Mouse (Mus musculus): ENCODE results near the gene Bbip1.
"Not testable (repeated sequence)": the region's sequence is repeated elsewhere in the genome, so short reads cannot be mapped to it uniquely, and the experiment has no call there.

Gene Bbip1

GRCm38 (mm10) chr19:53943802-53944785 is at the start of gene Bbip1, which contains the start of gene Shoc2:
Gene Bbip1 (minus strand): TSS chr19:53944627.
Gene Shoc2 (plus strand): TSS chr19:53944306.
- DNase-seq (ENCODE audit: low spot score in 2 of 2) = peak; percentile 97 to 98

GRCm38 (mm10) chr19:53993860-53994259 is 49.4 kb upstream of the Bbip1 start:
- no peak for DNase-seq (ENCODE audit: low spot score in 2 of 2)

- no peak for DNase-seq (ENCODE audit: low spot score in 2 of 2)
Measured at GRCm38 (mm10) chr19:53990538-53990937, 46.1 kb upstream of the Bbip1 start.

GRCm38 (mm10) chr19:53984628-53985027 is 40.2 kb upstream of the Bbip1 start:
- DNase-seq (ENCODE audit: low spot score in 2 of 2) = no peak

GRCm38 (mm10) chr19:53983336-53983735 is 38.9 kb upstream of the Bbip1 start:
- no peak for DNase-seq (ENCODE audit: low spot score in 2 of 2)

GRCm38 (mm10) chr19:53982041-53982440 is 37.6 kb upstream of the Bbip1 start:
- DNase-seq (ENCODE audit: low spot score in 2 of 2) = no peak

- no peak for DNase-seq (ENCODE audit: low spot score in 2 of 2)
Measured at GRCm38 (mm10) chr19:53973656-53974055, 29.2 kb upstream of the Bbip1 start.

- DNase-seq (ENCODE audit: low spot score in 2 of 2) = no peak
Measured at GRCm38 (mm10) chr19:53971938-53972337, 27.5 kb upstream of the Bbip1 start.

- no peak for DNase-seq (ENCODE audit: low spot score in 2 of 2)
Measured at GRCm38 (mm10) chr19:53969226-53969625, 24.8 kb upstream of the Bbip1 start.

GRCm38 (mm10) chr19:53964910-53965633 is 20.6 kb upstream of the Bbip1 start:
- DNase-seq (ENCODE audit: low spot score in 2 of 2) = no peak

GRCm38 (mm10) chr19:53964347-53964746 is 19.9 kb upstream of the Bbip1 start:
- DNase-seq (ENCODE audit: low spot score in 2 of 2) = not testable (repeated sequence)

GRCm38 (mm10) chr19:53962511-53962910 is 18.1 kb upstream of the Bbip1 start:
- DNase-seq (ENCODE audit: low spot score in 2 of 2) = no peak

- DNase-seq (ENCODE audit: low spot score in 2 of 2) = no peak
Measured at GRCm38 (mm10) chr19:53957513-53957912, 13.1 kb upstream of the Bbip1 start.

GRCm38 (mm10) chr19:53945171-53946042 is 980 bp upstream of the Bbip1 start:
- DNase-seq (ENCODE audit: low spot score in 2 of 2) = peak; percentile 30 to 38

GRCm38 (mm10) chr19:53944786-53945169 is 351 bp upstream of the Bbip1 start:
- no peak for DNase-seq (ENCODE audit: low spot score in 2 of 2)

GRCm38 (mm10) chr19:53942342-53942741 is 2.1 kb downstream of the Bbip1 start:
- DNase-seq (ENCODE audit: low spot score in 2 of 2) = no peak

- DNase-seq (ENCODE audit: low spot score in 2 of 2) = peak in 1 of 2 experiments; percentile 1
Measured at GRCm38 (mm10) chr19:53941139-53941538, 3.3 kb downstream of the Bbip1 start.

- no peak for DNase-seq (ENCODE audit: low spot score in 2 of 2)
Measured at GRCm38 (mm10) chr19:53939467-53939866, 5.0 kb downstream of the Bbip1 start.

GRCm38 (mm10) chr19:53934046-53934445 is 10.4 kb downstream of the Bbip1 start:
- peak in 1 of 2 experiments; percentile 1 for DNase-seq (ENCODE audit: low spot score in 2 of 2)

- DNase-seq (ENCODE audit: low spot score in 2 of 2) = peak in 1 of 2 experiments; percentile 2
Measured at GRCm38 (mm10) chr19:53933050-53933449, 11.4 kb downstream of the Bbip1 start.

- DNase-seq (ENCODE audit: low spot score in 2 of 2) = peak in 1 of 2 experiments; percentile 0
Measured at GRCm38 (mm10) chr19:53929218-53929617, 15.2 kb downstream of the Bbip1 start.
